Mouse (Mus musculus) effector memory CD4-positive, alpha-beta T cell, adult 7 months (primary cell): Measurements from ENCODE around the gene Slc35f6. TPM values are rescaled to one million over a fixed set of nuclear protein-coding genes. Genes with fewer than 3 reads are reported as not detected.

Experiments
- polyA plus RNA-seq: library from polyadenylated mRNA; unstranded; fragments of 100-300 nt; shearing (Covaris generic); gene quantifications from one replicate; pipeline ENCODE4 v1.2.1, GENCODE M21; 2017

The Slc35f6 gene
- polyA plus RNA-seq: 31.4 TPM

DNA sequence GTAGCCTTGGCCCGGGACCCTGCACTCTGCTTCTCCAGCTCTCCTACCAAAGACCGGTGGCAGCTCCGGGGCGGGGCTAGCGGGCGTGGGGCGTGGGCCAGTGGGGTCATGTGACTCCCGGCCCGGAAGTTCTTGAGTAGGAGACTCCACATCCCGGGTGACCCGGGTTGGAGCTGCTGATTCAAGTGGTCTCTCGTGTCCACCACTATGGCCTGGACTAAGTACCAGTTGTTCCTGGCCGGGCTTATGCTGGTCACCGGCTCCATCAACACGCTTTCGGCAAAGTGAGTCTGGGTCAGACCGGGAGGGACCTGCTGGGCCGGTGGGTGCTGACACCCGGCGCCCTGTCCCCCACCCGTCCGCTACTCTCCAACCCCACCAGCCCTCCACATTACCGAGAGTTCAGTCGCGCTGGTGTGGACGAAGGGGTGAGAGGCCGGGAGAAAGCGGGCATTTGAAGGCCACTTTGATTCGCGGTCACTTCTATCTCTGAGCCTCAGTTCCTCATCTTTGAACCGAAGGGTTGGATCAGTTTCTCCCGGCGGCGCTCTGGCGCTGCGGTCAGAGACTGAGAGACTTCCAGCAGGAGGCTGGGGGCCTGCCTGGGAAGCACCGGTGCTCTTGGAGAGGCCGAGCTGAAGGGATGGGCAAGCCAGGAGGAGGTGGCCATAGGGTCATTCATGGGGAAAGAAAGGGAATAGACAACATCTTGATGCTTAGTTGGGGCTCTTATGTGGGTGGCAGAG lies at the start of gene Slc35f6:
Gene Slc35f6 (plus strand): TSS at position 119 of the 746 bp plus-strand sequence.

DNA sequence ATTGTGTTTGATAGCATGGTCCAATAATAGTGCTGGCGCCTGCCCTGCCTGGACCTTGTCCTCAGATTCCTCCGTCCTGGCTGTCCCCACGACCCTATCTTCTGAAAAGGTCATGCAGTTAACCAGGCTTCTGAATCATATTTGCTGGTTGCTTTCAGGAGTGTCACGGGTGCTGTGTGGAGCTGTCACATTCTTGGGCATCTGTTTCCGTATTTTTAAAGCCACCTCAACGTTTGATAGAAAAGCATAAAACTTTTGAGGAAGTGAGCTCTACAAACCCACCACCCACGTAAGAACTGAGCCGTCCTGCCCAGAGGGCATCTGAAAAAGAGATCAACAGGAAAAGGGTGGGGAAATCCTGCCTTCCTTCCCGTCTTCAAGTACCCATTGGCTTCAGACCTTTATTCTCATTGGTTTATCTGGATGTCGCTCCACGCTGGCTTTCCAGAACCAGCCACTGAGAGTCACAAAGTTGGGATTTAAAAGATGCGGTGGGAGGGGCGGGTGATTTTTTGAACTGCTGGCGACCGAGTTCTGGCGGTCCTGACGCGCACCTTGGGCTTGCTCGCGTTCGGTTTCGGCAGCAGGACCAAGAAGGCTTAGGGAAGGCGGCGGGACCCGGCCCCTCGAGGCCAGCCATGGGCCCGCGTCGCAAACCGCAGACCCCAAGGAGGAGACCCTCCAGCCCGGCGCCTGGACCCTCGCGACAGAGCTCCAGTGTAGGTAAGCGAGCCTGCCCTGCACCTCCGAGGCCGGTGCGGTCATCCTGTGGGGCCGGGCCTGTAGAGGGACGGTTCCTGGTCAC lies 18.9 kb downstream of the Slc35f6 start, which contains the start of gene Cenpa:
Gene Cenpa (plus strand): TSS at position 387 of the 805 bp plus-strand sequence.

Other genes with a start within 250 kb of the Slc35f6 start
- 0.05 TPM for gene Otof, start 186.0 kb upstream of the Slc35f6 start, polyA plus RNA-seq
- gene 1700001C02Rik, start 181.9 kb upstream of the Slc35f6 start, polyA plus RNA-seq: not detected
- gene Cib4, start 102.1 kb upstream of the Slc35f6 start, polyA plus RNA-seq: not detected
- 0.26 TPM for gene Kcnk3, start 59.8 kb upstream of the Slc35f6 start, polyA plus RNA-seq
- gene Cenpa, start 18.8 kb downstream of the Slc35f6 start, polyA plus RNA-seq: 155 TPM
- gene Dpysl5, start 63.6 kb downstream of the Slc35f6 start, polyA plus RNA-seq: 0.49 TPM
- 12.2 TPM for gene Mapre3, start 166.7 kb downstream of the Slc35f6 start, polyA plus RNA-seq
- 42.7 TPM for gene Tmem214, start 220.1 kb downstream of the Slc35f6 start, polyA plus RNA-seq
- 7.4 TPM for gene Agbl5, start 240.8 kb downstream of the Slc35f6 start, polyA plus RNA-seq